Mouse (Mus musculus): Measurements from ENCODE around the gene Tgm1. TPM values are rescaled to one million over a fixed set of nuclear protein-coding genes. Genes with fewer than 3 reads are reported as not detected.
A peak's percentile ranks its signal among the peaks of the same experiment; 100 is the strongest.

Gene Tgm1
- polyA plus RNA-seq, 1 experiment, result 0.14 TPM

DNA sequence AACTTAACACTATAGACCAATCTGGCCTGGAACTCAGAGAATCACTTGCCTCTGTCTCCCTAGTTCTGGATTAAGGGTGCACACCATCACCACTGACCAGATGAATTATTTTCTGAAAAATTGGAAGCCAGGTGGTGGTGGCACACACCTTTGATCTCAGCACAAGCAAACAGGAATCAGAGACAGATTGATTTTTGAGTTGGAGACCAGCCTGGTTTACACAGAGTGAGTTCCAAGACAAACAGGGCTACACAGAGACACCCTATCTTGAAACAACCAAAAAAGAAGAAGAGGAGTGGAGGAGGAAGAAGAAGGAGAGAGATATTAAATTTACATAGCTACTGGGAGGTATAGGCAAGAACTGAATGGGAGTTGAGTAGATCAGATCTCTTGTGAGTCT is 12.5 kb upstream of the Tgm1 start:
- no peak for DNase-seq (ENCODE audit: extremely low spot score in 1 of 2, low spot score in 1 of 2)

DNA sequence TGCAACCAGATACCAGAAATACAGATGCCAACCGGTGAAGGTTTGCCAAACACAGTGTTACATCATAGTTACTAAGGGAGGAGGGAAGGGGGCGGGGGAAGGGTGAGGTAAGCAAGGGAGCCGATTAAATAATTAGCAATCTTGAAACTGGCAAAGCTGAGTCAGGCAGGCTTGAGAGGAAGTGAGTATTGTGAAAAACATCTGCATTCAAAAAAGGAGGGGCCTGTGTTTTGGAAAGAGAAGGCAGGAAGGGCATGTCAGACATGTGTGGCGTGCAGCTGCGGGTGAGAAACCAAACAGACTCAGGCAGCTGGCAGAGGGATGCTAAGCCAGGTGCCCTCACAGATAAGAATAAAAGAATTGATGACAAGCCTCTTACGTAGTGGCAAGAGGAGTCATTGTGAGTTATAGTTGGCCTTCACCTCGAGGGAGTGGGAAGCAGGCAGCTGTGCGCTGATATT is 10.7 kb upstream of the Tgm1 start:
- no peak for DNase-seq (ENCODE audit: extremely low spot score in 1 of 2, low spot score in 1 of 2)

DNA sequence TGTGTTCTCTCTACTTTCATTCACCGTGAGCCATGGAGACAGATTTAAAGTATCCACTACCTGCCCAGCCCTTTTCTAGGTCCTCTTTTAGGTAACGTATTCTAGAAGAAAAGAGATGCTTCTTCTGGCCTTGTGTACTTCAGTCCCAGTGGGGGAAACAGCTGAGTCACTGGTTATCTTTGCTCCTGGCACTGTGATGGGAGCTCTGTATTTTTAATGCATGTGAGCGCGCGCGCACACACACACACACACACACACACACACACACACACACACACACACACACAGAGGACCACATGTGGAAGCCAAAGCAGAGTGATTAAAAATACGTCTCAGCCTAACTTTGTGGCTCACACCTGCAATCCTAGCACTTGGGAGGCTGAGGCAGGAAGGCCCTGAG is 9.7 kb upstream of the Tgm1 start:
- DNase-seq (ENCODE audit: extremely low spot score in 1 of 2, low spot score in 1 of 2), result no peak

DNA sequence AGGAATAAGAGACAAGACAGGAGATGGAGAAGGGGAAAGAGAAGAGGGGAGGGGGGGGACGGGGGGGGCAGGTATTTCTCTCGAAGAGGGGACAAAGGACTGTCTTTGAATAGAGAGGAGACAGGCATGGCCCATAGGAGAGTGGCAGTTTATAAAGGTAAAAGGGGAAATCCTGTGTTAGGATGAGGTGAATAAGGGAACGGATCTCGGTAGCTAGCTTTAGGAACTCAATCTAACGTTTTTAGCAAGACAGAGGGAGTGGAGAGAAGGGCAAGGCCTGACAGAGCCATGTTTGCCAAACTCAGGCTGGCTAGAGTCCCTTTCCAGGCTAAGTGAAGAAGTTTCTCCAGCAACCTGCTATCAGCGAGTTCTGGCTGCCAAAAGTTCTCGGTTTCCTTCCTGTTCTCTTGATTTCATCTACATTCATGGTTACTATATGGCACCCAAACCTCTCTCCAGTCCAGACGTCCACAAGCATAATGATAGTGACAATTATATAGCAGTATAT is 8.8 kb upstream of the Tgm1 start:
- DNase-seq (ENCODE audit: extremely low spot score in 1 of 2, low spot score in 1 of 2), result no peak

DNA sequence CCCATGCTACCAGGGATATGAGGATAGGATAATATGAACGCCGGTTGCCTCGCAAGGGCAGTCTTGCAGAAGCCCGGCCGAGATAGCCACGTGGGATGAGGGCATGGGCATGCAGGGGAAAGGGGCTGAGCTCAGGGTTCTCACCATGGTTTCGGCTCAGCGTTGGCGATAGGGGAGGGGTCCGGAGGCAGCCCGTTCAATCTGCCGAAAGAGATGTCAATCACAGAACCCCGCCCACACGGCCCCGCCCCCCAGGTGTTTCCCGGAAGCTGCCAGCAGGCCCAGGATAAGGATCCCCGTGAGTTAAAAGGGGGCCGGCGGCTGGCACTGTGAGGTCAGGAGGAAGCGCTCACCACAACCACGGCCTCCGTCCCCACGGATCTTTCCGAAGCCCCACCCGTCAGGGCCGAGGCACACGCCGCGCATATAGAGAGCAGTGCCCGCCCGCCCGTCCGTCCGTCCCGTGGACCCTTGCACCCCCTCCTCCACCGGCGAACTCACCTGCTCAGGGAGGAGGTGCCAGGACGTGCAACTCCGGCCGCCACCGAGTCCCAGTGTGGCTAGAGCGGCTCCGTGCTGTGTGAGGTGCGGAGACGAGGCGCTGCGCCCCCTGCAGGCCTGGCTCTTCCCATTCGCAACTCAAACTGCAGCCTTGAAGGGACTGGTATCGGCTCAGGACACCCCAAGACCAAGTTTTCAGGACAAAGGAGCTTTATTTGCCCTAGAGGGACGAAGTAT is 8.1 kb upstream of the Tgm1 start, which contains the start of gene Rabggta:
Rabggta (minus strand) TSS at position 564 of the 738 bp plus-strand sequence.
- peak; percentile 85 to 95 for DNase-seq (ENCODE audit: extremely low spot score in 1 of 2, low spot score in 1 of 2)

DNA sequence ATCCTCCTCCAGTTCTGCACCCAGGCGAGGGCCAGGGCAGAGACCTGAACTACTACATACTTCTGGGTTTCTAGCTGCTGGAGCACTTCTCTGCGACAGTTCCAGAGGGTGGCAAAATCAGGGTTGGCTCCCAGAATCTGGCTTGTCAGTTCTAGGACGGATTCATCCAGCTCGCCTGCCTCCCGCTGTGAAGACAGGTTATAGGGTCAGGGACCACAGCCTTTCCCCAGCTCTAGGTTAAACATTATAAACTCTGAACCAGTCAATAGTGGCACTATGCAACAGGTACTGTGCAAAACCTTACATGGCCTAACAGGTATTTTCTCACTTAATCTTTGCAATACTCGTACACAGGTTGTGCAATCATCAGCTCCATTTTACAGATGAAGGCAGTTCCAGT is 7.3 kb upstream of the Tgm1 start:
- no peak for DNase-seq (ENCODE audit: extremely low spot score in 1 of 2, low spot score in 1 of 2)

DNA sequence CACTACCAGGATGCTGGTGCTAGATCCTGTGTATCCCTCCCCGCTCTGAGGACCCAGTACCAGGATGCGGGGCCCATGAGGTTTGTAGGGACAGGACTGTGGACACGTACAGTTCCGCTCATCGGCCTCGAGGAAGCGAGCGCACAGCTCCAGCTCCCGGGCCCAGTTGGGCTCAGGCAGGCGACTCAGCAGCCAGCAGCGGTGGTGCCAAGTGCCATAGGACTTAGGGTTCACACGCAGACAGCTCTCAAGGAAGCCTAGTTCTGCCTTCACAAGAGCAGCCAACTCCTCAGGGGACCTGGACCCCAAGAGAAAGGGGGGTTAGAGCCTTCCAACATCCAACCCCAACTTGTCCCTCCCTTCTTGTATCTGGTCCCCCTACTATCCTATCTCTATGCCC is 6.9 kb upstream of the Tgm1 start:
- no peak for DNase-seq (ENCODE audit: extremely low spot score in 1 of 2, low spot score in 1 of 2)

DNA sequence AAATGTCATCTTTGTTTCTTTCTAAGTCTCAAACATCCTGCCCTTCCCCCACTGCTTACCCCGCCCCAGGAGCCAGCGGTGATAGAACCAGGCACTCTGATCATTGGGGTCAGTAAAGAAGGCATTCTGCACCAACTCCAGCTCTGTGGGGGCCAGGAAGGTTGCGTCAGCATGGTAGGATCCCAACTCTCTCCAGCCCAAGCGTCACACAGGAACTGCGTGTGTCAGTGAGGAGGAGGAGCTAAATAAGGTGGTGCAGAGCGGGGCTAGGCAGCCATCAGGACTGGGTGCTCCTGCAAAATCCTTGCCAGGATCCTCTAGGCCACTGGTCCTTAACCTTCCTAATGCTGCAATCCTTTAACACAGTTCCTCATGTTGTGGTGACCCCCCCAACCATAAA is 6.0 kb upstream of the Tgm1 start:
- no peak for DNase-seq (ENCODE audit: extremely low spot score in 1 of 2, low spot score in 1 of 2)

DNA sequence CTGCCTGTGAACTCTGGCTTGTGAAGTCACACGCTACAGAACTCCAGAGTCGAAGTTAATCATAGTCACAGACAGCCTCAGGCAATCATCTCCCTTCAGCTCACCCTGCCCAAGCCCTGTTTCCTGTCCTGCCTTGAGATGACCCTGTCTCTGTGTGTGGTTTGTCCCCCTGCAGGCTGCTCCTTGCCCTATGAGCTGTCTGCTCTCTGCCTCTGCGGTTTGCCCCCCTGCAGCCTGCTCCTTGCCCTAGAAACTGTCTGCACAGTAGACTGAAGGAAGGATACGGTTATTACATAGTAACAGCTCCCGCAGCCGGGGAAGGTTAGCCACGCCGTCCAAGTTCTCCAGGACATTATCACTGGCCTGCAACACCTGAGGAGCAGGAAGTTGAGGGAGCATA is 3.2 kb upstream of the Tgm1 start:
- no peak for DNase-seq (ENCODE audit: extremely low spot score in 1 of 2, low spot score in 1 of 2)

DNA sequence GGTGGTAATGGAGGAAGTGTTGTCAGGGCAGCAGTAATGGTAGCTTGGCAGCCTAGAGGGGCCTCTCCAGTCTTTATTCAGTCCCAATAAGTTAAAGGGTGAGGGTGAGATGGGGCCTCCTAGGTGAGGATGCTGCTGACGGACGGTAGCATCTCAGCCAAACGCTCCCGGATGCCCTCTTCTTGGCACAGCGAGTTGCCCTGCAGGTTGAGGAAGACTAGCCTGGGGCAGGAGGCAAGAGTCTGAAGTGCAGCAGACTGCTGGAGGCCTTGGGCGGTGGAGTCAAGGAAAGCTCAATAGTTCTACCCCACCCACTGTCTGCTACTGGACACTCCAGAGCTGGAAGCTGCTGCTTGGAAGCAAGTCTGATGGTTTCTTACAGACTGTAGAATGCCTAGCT is 2.5 kb upstream of the Tgm1 start:
- DNase-seq (ENCODE audit: extremely low spot score in 1 of 2, low spot score in 1 of 2), result no peak

DNA sequence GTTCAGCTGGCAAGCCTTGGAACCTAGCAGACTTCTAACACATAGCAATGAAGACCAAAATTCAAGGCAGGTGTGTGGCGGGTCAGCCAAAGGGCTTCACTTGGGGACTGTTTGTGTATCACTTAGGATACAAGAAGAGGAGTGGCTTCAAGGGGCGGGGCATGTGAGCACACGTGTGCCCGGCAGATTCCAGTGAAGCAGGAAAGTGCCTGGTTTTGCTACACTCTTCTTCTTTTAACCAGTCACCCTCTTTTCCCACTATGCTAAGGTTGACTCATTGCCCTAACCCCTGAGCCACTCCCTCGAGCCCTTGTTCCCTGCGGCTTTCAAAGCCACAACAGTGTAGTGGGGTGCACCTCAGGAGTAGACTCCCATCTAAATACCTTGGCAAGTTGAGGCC is 1.2 kb upstream of the Tgm1 start:
- DNase-seq (ENCODE audit: extremely low spot score in 1 of 2, low spot score in 1 of 2), result no peak

DNA sequence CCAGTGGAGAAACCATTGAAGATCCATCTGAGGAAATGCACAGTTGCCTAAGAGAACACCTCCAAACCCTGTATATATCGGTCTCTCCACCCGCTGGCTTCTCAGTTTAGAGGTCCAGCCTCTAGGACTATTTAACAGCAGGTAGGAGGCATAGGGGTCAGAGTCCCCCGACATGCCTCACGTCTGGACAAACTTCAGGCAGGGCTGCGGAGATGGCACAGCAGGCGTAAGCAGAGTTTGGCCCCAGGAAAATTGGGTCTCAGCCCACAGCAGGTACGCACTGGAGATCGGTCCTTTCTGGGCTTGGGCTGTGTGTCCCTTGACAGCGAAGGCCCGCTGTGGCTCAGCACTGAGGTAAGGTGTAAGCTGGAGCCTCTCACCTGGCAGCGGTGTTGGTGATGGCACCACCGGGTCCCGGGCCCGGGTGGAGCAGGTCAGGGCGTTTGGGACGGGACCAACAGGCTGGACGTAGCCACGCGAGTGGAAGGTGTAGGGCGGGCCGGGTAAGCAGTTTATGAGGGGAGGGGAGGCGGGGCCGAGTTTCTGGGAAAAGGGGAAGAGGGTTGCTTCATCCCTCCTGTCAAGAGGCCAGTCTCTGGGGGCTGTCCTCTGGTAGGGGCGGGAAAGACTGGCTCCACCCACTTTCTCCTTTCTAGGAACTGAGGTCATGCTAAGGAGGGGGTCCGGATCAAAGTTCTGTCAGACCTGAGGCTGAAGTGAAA is 558 bp downstream of the Tgm1 start:
- no peak for DNase-seq (ENCODE audit: extremely low spot score in 1 of 2, low spot score in 1 of 2)

DNA sequence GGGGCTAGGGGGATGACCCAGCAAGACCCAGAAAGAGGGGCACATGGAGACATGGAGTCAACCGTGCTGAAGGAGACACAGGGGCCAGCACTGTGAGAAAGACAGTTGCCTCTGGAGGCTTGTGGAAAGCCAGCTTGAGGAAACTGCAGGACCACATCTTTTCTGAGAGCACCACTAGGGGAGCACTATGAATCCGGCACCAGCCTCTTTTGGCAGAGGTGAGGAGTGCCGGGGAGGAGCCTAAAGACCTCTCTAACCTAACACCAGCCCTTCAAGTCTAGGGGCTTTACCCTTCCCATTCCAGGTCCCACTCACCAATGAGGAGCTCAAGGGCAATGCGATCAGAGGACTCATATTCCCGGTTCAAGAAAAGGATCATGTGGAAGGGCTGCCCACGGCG is 1.9 kb downstream of the Tgm1 start:
- no peak for DNase-seq (ENCODE audit: extremely low spot score in 1 of 2, low spot score in 1 of 2)

DNA sequence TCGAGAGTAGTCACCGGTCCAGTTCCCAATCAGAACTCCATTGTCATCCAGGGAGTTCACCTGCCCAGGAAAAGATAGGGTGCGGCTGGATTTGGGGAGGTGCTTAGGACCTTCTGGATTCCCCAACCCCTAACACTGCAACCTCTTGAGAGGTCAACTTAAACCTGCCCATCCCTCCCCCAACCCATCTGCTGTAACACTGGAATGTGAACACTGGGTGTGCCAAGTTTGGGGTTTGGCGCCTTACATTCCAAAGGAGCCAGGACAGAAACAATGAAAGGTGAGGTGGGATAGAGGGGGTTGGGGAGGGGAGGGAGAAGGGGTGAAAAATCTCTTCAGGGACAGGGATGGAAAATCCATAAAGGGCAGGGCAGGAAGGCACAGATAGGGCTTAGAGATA is 4.2 kb downstream of the Tgm1 start:
- no peak for DNase-seq (ENCODE audit: extremely low spot score in 1 of 2, low spot score in 1 of 2)

DNA sequence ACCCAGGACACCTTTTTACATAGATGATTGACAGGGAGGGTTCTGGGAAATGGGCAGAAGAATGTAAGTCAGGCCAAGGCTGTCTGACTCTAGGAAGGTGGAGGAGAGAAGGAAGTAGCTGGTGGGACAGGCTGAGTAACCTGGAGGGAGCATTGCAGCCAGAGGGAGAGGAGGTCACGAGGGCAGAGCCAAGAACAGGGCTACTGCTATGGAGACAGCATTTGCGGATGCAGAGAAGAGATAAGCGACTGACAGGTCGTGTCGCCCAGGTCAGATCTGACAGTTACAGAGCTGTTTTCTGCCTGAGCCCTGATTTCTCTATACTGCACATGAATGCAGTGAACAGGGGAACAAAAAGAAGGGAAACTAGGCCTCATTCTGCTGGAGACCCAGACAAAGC is 6.3 kb downstream of the Tgm1 start:
- DNase-seq (ENCODE audit: extremely low spot score in 1 of 2, low spot score in 1 of 2), result no peak

DNA sequence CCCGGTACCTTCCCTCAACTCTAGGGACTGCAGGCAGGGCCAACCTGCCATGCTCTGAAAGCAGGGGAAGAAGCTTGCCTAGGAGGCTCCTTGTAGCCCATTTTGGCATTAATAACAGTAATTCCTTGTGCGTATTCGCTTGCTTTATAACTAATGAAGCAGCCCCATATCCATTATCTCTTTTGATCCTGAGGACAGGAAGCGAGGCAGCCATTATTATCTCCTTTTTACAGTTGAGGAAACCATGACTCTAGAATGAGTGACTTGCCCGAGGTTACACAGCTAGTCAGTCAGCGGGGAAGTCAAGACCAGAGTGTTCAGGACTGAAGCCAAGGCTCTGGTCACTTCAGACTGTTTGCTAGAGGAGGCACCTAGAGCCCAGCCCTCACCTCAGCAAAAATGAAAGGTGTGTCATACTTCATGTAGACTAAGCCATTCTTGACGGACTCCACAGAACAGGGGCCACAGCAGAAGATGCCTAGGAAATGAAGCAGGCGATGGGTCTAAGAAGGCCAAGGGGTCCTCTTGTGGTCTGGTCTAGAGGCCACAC is 7.6 kb downstream of the Tgm1 start:
- no peak for DNase-seq (ENCODE audit: extremely low spot score in 1 of 2, low spot score in 1 of 2)

DNA sequence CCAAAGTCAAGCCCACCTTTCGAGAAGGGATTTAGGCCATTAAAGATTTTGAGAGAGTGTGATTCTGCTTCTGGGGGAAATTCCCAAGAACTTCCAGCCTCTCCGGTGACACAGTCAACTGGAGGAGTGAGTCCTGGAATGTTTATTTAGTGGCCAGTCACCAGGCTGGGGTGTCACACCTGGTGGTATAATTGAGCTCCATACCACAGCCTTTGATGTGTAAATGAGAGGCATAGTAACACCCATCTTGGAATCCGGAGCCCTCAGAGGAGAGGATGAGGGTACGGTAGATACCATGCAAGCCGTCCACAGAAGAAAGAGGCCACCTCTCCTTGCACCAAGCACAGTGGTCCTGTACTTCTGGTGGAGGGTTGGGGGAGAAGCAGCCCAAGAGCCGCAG is 11.0 kb downstream of the Tgm1 start:
- DNase-seq (ENCODE audit: extremely low spot score in 1 of 2, low spot score in 1 of 2), result no peak

DNA sequence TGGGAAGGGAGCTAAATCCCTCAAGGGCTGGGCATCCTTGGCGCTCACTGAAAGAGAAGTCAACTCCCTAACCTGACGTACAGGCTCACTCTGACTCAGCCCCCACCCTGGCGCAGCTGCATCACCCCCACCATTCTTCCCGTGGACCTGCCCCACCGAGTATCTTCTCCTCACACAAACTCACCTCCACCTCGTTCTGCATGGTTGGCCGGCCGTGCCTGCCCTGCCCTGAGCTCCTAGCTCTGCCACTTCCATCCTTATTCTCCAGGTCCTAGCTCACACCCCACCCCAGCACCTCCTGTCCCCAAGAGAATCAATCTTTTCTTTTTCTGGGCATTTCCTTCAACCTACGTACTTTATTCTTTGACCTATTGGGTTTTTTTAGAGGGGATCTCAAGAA is 12.6 kb downstream of the Tgm1 start:
- DNase-seq (ENCODE audit: extremely low spot score in 1 of 2, low spot score in 1 of 2), result no peak

DNA sequence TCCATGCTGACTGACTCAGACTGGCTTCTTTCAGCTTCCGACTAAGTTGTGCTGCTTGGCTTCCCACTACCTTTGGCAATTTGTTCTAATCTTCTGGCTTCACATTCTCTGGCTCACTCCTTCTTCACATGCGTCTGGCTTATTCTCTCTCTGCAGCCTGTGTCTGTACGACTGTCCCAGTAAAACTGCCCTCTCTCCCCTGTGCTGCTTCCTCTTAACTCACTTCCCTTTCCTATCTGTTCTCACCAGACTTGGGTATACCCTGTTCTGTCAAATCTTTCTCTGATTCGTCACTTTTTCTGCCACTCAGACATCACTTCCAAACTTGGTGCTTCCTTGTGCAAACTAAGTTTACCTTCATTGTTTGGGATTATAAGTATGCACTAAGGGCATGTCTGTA is 16.5 kb downstream of the Tgm1 start:
- DNase-seq (ENCODE audit: extremely low spot score in 1 of 2, low spot score in 1 of 2), result no peak

DNA sequence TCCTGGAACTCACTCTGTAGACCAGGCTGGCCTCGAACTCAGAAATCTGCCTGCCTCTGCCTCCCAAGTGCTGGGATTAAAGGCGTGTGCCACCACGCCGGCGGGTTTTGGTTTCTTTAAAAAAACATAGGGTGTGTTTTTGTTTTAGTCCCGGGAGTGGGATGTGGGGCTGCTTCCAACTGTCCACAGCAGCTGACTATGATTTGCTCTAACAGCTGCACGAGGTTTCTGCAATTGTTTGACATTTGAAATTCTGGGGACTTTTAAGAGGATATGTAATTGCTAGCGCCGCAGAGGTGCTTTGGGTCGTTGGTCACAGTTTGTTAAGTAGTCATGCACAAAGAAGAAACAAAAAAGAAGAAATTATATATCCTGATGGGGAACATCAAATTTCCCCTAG is 24.3 kb downstream of the Tgm1 start:
- DNase-seq (ENCODE audit: extremely low spot score in 1 of 2, low spot score in 1 of 2), result no peak

DNA sequence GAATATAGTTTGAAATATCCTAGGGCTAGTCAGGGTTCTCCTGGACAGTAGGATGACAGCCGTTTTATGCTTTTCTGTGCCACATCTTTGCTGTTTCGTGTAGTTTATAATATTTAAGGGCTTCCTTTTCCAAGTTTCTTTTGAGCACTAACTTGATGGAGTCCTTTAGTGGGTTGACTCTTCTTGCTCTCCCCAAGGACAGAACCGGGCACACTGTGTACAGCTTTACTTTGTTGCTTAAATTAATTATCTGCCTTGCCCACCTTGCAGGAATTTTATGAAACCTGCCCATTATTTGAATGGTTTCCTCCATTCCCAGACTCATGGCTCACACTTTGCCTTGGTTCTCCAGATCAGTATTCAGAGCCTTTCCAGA is 31.6 kb downstream of the Tgm1 start:
- DNase-seq (ENCODE audit: extremely low spot score in 1 of 2, low spot score in 1 of 2), result no peak

Measured in frontal cortex, adult 2 months (tissue).